Mouse (Mus musculus) limb, embryonic 10.5 days (tissue): ENCODE measurements around the gene Megf8. TPM values are rescaled to one million over a fixed set of nuclear protein-coding genes. Genes with fewer than 3 reads are reported as not detected.
"Not testable (repeated sequence)": the region's sequence is repeated elsewhere in the genome, so short reads cannot be mapped to it uniquely, and the experiment has no call there.

Source experiments
- DNase-seq: peaks from one replicate; pipeline ENCODE4 v3.0.0-alpha.2; 2017; ENCODE audit warnings: low spot score
- H3K27ac ChIP-seq: fragments of 300-500 bp; sonication (generic); 2 replicates; pipeline ENCODE4 v1.5.1; 2016; ENCODE audit warnings: mild to moderate bottlenecking
- H3K27me3 ChIP-seq: fragments of 300-500 bp; sonication (generic); 2 replicates; pipeline ENCODE4 v1.6.1; 2016; ENCODE audit warnings: low read depth, mild to moderate bottlenecking; ENCODE audit not compliant: poor library complexity, severe bottlenecking
- H3K36me3 ChIP-seq: fragments of 300-500 bp; sonication (generic); 2 replicates; pipeline ENCODE4 v1.6.1; 2016; ENCODE audit warnings: mild to moderate bottlenecking, moderate library complexity
- H3K4me1 ChIP-seq: fragments of 300-500 bp; sonication (generic); 2 replicates; pipeline ENCODE4 v1.6.1; 2016
- H3K4me3 ChIP-seq: fragments of 300-500 bp; sonication (generic); 2 replicates; pipeline ENCODE4 v1.5.1; 2016; ENCODE audit warnings: mild to moderate bottlenecking, moderate library complexity
- H3K9me3 ChIP-seq: fragments of 300-500 bp; sonication (generic); replicated peaks from 2 replicates; pipeline ENCODE4 v1.6.1; 2016; ENCODE audit warnings: mild to moderate bottlenecking
- WGBS: fragments of 180-500 bp; shearing (Covaris S2); methylation state at CpG from one replicate; pipeline ENCODE4 v1.1.7; 2016; 5-methylcytosine and 5-hydroxymethylcytosine counted together
- polyA plus RNA-seq: library from polyadenylated mRNA; unstranded; fragments of >200 nt; fragmentation: Nextera tagmentation; extraction: Ambion mirVana; gene quantifications from 2 replicates; pipeline ENCODE4 v1.2.1, GENCODE M21; 2016

Megf8 gene
- polyA plus RNA-seq, 1 experiment from 2014 or later: 22.2 TPM

- peak overlapping the region; percentile 62 for H3K4me3 ChIP-seq
These were observed 79.7 kb downstream of the Megf8 start for GRCm38 (mm10) chr7:25396621-25397020.

GRCm38 (mm10) chr7:25398610-25399009 is 81.6 kb downstream of the Megf8 start, which contains the start of gene Lipe:
Gene Lipe (minus strand): TSS chr7:25398710.
- Histone ChIP-seq H3K9me3 (no peaks in the 10 kb centered on the region), H3K27ac (peak within 1 kb of the TSS; percentile 31; the same call in 1 of the 2 replicates), H3K36me3 (no peaks in the 10 kb centered on the region), H3K4me3 (no peak within 1 kb of the TSS), H3K27me3 (0 out of 2 replicates have a peak, but pooled peaks cover 8% of the 10 kb centered on the region), H3K4me1 (peaks cover 69% of the 10 kb centered on the region)
- DNase-seq: no peak
- WGBS: 92% methylated on average over 1 of the region's 1 CpGs

More at GRCm38 (mm10) chr7:25396621-25397020, 79.7 kb downstream of the Megf8 start:
- Histone ChIP-seq H3K36me3 (no peaks in the 10 kb centered on the region), H3K9me3 (no peaks in the 10 kb centered on the region), H3K4me1 (peaks cover 59% of the 10 kb centered on the region), H3K27me3 (0 out of 2 replicates have a peak, but pooled peaks cover 8% of the 10 kb centered on the region), H3K27ac (peak overlapping the region; percentile 80)
- 89% methylated on average over 14 of the region's 14 CpGs for WGBS
- DNase-seq: no peak

GRCm38 (mm10) chr7:25399028-25399427 is 82.1 kb downstream of the Megf8 start:
- H3K9me3 ChIP-seq, H3K36me3 ChIP-seq, DNase-seq, H3K4me3 ChIP-seq, H3K27ac ChIP-seq, H3K27me3 ChIP-seq: not testable (repeated sequence)
- peaks cover 65% of the 10 kb centered on the region for H3K4me1 ChIP-seq

- WGBS: 16% methylated on average over 2 of the region's 2 CpGs
- Histone ChIP-seq H3K27me3 (no peaks in the 10 kb centered on the region), H3K36me3 (no peaks in the 10 kb centered on the region), H3K4me1 (peaks cover 47% of the 10 kb centered on the region), H3K9me3 (no peaks in the 10 kb centered on the region), H3K27ac (peak overlapping the region; percentile 80; the same call in 1 of the 2 replicates), H3K4me3 (no peak overlapping the region)
- DNase-seq: no peak
These were observed 84.6 kb downstream of the Megf8 start for GRCm38 (mm10) chr7:25401551-25401950.

- H3K4me1 ChIP-seq: peaks cover 44% of the 10 kb centered on the region
- peak overlapping the region; percentile 80 for H3K27ac ChIP-seq
- H3K4me3 ChIP-seq: no peak overlapping the region
- DNase-seq: no peak
- H3K27me3 ChIP-seq: no peaks in the 10 kb centered on the region
- H3K36me3 ChIP-seq: no peaks in the 10 kb centered on the region
- H3K9me3 ChIP-seq: no peaks in the 10 kb centered on the region
- 26% methylated on average over 5 of the region's 5 CpGs for WGBS
These were observed 85.0 kb downstream of the Megf8 start for GRCm38 (mm10) chr7:25401986-25402385.

GRCm38 (mm10) chr7:25402671-25403101 is 85.7 kb downstream of the Megf8 start:
- Histone ChIP-seq H3K9me3 (no peaks in the 10 kb centered on the region), H3K27me3 (no peaks in the 10 kb centered on the region), H3K4me1 (peaks cover 41% of the 10 kb centered on the region), H3K27ac (peak overlapping the region; percentile 80; the same call in 1 of the 2 replicates), H3K36me3 (no peaks in the 10 kb centered on the region), H3K4me3 (no peak overlapping the region; the same call in 1 of the 2 replicates)
- DNase-seq: peak; percentile 75
- 0% methylated on average over 2 of the region's 2 CpGs for WGBS

- Histone ChIP-seq H3K4me1 (peaks cover 16% of the 10 kb centered on the region), H3K27me3 (no peaks in the 10 kb centered on the region), H3K4me3 (no peak overlapping the region), H3K36me3 (no peaks in the 10 kb centered on the region), H3K27ac (no peak overlapping the region), H3K9me3 (no peaks in the 10 kb centered on the region)
- DNase-seq: no peak
- WGBS: 85% methylated on average over 7 of the region's 7 CpGs
These were observed 89.5 kb downstream of the Megf8 start for GRCm38 (mm10) chr7:25406468-25406867.

- H3K9me3 ChIP-seq: no peaks in the 10 kb centered on the region
- H3K36me3 ChIP-seq: no peaks in the 10 kb centered on the region
- no peaks in the 10 kb centered on the region for H3K4me1 ChIP-seq
- H3K27ac ChIP-seq: no peak overlapping the region
- WGBS: 47% methylated on average over 4 of the region's 4 CpGs
- no peak for DNase-seq
- H3K4me3 ChIP-seq: no peak overlapping the region
- no peaks in the 10 kb centered on the region for H3K27me3 ChIP-seq
These were observed 92.3 kb downstream of the Megf8 start for GRCm38 (mm10) chr7:25409114-25409760.

- 88% methylated on average over 1 of the region's 1 CpGs for WGBS
- Histone ChIP-seq H3K4me1 (no peaks in the 10 kb centered on the region), H3K36me3 (no peaks in the 10 kb centered on the region), H3K4me3 (no peak overlapping the region), H3K27ac (no peak overlapping the region), H3K9me3 (no peaks in the 10 kb centered on the region), H3K27me3 (no peaks in the 10 kb centered on the region)
- no peak for DNase-seq
These were observed 94.1 kb downstream of the Megf8 start for GRCm38 (mm10) chr7:25410969-25411615.

GRCm38 (mm10) chr7:25411861-25412260 is 94.9 kb downstream of the Megf8 start:
- H3K36me3 ChIP-seq: no peaks in the 10 kb centered on the region
- H3K4me3 ChIP-seq: no peak overlapping the region
- H3K9me3 ChIP-seq: no peaks in the 10 kb centered on the region
- H3K4me1 ChIP-seq: no peaks in the 10 kb centered on the region
- H3K27me3 ChIP-seq: no peaks in the 10 kb centered on the region
- H3K27ac ChIP-seq: no peak overlapping the region
- 85% methylated on average over 3 of the region's 3 CpGs for WGBS
- DNase-seq: no peak

GRCm38 (mm10) chr7:25412833-25413441 is 96.0 kb downstream of the Megf8 start, which contains the start of gene Cxcl17:
Gene Cxcl17 (minus strand): TSS chr7:25412886.
- H3K9me3 ChIP-seq: no peaks in the 10 kb centered on the region
- H3K4me3 ChIP-seq: no peak within 1 kb of the TSS
- 49% methylated on average over 7 of the region's 7 CpGs for WGBS
- DNase-seq: no peak
- no peaks in the 10 kb centered on the region for H3K4me1 ChIP-seq
- H3K27me3 ChIP-seq: no peaks in the 10 kb centered on the region
- no peak within 1 kb of the TSS for H3K27ac ChIP-seq
- H3K36me3 ChIP-seq: no peaks in the 10 kb centered on the region
